Mouse (Mus musculus) telencephalon, adult 2 months (tissue): ENCODE data around the gene Cfap54.

Experiments used
- DNase-seq: peaks from one replicate; pipeline ENCODE4 v3.0.0-alpha.2; 2011; ENCODE audit warnings: low read depth, low spot score

The Cfap54 gene

DNA sequence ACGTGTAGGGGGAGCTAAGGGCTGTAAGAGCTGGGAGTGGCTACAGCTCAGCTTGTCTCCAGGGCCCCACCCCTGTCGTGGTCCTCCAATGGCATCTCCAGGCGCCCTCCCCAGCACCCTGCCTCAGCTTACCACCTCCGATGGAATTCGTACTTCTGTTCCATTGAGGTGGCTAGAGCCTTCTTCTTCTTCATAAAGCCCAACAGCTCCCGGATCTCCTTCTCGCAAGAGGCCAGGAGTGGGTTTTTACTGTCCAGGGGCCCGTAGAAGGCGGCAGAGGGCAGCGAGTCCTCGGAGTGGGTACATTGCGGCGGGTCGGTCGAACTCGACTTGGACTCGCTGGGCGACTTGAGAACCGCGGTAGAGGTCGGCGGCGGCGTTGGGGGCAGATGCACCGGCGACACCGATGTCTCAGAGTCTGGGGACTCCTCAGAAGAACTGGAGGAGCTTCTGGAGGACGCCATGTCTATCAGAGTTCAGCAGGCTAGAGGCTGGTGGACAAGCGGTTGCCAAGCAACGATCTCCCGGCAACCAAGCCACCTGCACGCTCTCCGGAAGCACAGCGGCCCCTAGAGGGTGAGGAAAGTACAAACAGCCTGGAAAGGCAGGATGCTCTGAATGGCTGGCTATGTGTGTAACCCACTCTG, at the start of gene Cfap54:
Gene Cfap54 (minus strand): TSS at position 486 of the 647 bp plus-strand sequence.
- DNase-seq: peak; percentile 93

DNA sequence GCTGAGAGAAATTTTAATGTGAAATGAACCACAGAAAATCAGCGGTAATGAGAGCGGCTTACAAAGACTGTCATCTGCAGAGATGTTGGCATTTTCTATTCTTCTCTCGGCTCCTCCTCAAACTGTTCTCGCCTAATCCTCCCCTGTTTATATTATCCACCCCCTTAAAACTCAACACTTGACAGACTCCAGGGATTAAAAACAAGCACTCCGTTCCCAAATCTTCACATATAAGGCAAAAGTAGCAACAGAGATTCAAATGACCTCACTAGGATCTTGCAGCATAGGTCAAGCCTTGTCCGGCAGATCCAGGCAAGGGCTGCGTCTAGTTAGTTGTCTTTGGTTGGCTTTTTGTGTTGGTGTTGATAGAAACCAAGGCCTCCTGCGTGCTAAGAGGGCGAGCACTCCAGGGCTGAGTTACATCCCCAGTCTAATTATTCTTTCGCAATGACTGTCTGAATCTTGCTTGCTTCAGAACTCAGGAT, 49.1 kb upstream of the Cfap54 start:
- DNase-seq: peak; percentile 65

DNA sequence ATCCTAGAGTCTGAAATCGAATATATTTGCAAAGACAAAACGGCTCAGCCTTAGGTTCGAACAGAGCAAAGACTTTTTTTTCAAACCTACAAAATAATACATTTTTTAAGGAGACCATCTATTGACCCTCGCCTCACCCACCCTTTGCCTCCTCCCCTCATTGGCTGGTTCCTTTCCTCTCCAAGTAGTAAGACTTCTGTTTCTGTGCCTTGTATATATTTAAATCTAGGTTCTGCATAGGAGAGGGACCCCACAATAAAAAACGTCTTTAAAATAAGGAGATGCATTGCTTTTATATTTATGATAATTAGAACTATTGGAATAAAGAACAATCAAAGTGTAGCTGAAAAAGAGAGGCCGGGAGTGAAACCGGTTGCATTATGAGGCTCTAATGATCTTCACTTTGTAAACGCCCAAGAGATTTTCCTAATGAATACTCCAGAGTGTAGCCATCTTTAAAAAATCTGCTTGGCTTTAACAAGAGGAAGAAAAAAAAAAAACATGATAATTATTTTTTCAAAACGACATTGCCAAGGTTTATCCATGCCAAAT, 48.6 kb upstream of the Cfap54 start:
- DNase-seq: no peak

DNA sequence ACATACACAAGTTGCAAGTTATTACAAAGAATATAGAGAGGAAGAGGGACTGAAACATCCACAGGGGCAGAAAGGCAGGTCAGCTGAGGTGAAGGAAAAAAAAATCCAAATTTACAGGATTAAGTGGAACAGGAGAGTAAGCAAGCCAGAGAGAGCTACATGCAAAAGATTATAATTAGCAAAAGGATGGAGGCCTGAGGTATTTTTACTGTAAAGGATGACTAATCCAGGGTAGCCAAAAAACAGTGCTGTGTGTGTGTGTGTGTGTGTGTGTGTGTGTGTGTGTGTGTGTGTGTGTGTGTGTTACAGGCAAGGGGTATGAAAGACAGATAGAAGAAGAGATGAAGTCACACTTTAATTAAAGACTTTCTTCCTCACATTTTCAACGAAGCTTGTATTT, 47.9 kb upstream of the Cfap54 start:
- DNase-seq: peak; percentile 54

DNA sequence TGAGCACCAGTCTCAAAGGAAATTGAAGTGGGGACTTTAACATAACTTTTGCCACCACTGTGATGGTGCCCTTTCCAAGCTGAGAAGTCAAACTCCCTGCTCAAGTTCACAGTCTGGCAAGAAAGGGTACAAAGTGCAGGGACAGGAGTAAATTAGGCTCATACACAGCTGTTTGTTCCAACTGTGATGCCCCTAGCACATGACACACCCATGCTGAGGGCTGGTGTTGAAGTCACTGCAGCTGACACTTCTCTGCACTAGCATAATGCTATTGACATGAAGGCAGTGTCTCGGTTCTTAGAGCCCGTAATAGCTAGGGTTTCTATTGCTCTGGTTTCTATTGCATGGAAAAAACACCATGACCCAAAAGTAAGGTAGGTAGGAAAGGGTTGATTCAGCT, 47.1 kb upstream of the Cfap54 start:
- DNase-seq: no peak

DNA sequence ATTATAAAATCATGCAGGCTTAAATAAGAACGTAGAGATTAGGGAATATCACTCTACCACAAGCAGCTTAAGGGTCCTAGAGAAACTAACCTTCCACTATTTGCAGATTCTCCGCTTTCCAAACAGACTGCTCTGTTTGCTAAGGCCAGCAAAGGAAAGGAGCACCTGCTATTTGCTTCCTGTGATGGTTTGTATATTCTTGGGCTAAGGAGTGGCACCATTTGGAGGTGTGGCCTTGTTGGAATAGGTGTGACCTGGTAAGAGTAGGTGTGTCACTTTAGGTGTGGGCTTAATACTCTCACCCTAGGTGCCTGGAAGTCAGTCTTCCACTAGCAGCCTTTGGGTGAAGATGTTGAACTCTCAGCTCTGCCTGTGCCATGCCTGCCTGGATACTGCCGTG, 44.6 kb upstream of the Cfap54 start:
- DNase-seq: no peak

DNA sequence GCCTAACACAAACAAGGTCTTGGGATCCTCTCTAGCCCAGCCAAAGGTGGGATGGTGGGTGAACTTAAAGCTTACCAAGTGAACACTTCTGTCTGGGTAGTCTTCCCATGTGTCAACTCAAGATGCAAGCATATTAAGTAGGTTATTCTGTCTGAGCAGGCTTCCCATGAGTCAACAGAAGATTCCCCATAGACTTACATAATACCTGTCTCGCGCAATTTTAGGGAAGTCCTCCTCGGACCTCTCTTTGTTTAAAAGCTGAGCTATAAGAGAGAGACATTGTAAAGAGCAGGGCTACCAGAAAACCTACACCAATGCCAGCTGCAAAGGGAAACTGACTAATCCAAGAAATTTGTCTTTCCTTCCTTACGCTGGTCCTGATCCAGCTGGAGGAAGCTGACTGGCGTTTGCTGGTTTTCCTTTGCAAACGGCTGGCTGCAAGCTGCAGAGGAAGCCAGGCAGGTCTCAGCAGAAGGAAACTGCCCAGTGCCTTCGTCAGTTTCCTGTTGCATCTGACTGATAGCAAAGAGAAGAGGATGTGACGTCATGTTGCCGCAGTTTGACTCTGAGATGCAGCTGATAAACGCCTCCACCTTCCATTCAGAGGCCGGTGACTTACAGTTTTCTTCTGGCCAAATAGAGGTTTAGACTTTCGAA, 42.7 kb upstream of the Cfap54 start:
- DNase-seq: no peak

DNA sequence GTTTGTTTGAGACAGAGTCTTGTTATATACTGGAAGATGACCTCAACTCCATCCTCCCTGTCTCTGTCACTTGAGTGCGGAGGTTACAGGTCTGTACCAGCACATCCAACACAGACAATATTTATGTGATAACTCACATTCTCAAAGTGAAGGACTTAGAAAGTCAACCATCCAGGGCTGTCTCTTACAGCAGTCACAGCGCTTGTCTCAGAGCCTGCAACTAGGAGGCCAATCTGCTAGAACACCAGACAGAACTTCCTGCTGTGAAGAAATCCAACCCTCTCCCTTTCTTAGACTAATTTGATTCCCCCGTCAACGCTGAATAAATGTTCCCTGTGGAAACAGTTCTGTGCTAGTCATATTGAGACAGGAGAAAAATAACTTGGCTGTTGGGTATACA, 41.9 kb upstream of the Cfap54 start:
- no peak for DNase-seq

DNA sequence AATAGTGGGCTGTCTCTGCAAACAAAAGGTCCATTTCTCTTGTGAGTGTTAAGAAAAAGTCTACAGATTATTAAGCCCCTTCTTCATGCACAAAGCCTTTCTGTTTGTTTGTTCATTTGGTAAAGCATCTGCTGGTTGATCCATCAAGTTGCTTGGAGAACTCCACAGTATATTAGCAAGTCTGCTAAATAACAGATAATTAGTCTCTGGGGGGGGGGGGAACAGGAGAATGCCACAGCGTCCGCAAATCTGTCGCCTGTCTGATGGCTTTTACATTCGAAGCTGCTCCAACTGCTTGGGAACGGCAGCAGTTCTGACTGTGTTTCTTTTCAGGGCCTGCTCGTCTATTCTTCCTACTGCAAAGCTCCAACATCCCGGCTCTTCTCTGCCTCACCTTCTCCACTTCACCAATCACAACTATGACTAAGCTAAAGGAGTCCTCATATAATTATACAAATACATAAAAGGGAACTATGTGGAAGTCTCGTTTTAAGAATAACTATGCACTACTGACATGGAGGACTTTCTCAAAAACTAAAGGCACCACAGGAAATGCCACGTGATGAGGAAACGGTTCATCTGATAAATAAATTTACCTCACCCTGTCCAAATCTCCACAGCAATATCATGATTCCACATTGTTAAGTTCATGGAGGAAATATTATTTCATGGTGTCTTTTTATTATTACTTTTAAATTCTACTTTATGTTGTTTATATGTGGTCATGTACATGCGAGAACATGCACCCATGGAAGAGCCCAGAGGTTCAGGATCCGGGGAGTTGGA, 41.2 kb upstream of the Cfap54 start:
- no peak for DNase-seq

DNA sequence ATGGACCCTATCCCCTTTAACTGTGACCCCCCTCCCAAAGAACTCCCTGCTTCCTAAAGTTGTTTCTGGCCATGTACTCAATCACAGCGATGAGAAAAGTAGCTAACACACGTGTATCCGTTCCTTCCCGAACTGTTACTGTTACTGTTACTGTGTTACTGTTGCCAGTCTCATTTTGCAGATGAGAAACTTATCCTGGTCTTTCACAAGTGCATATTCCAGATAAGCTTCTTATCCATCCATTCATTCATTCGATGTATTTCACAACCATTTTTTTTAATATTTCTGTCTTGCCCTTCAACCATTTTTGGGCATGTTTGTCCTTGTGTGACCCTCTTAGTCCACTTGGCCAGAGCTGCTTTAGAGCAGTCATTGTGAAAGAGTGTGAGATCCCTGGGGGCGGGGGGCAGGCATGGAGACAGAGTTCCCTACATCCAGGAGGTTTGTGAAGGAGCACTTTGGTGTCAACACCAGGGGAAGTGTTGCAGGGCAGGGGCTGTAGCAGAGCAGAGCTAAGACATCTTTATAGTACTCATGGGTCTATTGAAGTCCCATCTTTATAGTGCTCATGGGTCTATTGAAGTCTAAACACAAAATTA, 39.9 kb upstream of the Cfap54 start:
- DNase-seq: no peak

DNA sequence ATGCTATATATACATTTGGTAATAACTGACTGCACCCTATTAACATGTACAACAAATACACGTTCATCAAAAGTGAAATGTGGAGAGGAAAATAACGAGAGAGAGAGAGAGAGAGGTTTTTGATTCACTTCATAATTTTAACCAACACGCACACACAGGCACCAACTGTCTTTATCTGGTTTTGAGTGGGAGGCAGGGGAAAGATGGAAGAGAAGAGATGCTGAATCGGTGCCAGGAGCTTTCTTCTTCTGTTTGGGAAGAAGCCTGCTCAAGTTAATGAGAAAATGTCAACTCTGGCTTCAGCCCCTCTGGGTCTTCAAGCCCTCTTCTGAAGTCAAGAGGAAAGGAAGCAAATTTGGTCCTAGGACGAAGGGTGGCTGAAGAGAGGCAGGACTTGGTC, 38.4 kb upstream of the Cfap54 start:
- peak; percentile 83 for DNase-seq

DNA sequence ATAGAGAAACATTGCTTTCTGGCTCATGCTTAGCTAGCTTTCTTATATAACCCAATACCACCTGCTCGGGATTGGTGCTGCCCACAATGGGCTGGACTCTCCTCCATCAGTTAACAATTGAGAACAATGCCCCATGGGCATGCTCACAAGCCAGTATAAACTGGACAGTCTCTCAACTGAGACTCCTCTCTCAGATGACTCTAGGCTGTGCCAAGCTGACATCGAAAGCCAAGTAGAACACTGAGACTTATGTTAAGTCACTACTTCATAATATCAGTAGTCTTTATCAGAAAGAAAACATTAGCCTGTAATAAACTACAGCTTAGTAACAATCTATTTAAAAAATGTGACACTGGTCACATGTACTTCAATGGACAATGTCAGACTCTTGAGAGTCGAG, 35.2 kb upstream of the Cfap54 start:
- no peak for DNase-seq

DNA sequence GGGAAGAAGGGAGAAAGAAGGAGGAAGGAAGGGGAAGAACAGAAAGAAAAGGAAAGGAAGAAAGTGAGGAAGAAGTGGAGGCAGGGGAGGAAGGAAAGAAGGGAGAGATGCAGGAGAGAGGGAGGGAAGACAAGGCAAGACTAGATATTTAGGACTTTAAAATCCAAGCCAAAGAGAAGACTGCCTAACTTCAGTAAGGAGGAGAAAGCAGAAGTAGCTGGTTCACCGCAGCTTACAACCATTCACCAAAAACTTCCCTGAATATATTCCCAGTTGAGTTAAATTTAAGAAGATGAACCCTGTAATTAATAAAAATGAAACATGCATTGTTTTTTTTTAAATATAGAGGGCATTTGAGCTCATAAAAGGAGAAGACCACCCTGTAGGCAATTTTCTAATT, 34.3 kb upstream of the Cfap54 start:
- DNase-seq: no peak

DNA sequence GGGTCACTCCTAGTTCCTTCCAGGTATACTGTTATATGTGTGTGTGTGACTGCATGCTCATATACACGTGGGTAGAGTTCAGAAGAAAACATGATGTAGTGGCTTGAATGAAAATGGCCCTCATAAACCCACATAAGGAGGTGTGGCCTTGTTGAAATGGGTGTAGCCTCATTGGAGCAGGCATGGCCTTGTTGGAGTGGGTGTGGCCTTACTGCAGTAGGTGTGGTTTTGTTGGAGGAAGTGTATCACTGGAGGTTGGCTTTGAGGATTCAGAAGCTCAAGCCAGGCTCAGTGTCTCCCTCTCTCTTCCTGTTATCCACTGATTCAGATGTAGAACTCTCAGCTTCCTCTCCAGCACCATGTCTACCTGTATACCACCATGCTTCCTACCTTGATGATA, 33.4 kb upstream of the Cfap54 start:
- DNase-seq: no peak

DNA sequence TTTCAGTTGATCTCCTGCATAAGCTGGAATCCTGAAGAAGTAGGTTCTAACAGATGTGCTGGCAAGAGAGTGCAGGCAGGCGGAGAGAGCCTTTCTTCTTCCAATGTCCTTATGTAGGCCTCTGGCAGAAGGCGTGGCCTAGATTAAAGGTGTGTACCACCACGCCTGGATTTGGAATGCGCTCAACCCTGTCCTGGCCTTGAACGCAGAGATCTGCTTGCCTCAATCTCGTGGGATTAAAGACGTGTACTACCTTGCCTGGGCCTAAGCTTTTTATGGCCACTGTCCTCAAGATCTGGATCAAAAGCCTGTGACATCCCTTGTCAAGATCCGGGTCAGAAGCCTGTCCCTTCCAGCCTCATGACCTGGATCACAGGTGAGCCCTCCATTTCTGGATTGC, 32.5 kb upstream of the Cfap54 start:
- no peak for DNase-seq

DNA sequence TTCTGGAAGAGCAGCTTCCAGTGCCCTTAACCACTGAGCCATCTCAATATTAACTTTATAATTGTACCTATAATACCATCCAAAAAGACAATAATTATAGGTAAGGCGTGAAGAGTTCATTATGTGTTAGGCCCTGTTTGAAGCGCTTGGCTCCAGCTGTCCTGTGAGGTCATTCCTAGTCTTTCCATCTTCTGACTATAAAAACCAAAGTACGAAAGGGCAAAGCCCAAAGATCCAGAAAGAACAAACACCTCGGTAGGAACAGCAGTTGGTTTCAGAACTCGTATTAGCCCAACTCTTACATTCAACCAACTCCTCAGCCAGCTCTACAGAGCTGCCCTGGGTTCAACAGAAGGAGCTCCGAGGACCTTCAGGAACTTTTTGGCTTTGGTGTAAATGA, 30.6 kb upstream of the Cfap54 start:
- DNase-seq: no peak

DNA sequence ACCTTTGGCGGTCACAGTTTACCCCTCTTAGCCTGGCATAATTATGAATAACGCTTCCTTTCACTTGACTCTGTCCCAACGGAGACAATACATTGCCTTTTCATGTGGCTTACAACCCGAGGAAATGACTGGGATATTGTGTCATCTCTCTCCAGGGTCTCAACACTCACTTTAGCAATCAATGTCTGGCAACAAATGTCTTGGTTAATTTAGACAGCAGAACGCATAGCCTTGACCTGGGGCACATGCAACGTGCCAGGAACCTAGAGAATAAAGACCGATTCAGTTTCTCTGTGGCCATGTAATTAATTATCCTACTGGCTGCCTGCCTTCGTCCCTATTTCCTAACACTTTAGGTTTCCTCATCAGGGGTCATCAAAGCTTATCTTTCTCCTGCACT, 30.0 kb upstream of the Cfap54 start:
- no peak for DNase-seq

DNA sequence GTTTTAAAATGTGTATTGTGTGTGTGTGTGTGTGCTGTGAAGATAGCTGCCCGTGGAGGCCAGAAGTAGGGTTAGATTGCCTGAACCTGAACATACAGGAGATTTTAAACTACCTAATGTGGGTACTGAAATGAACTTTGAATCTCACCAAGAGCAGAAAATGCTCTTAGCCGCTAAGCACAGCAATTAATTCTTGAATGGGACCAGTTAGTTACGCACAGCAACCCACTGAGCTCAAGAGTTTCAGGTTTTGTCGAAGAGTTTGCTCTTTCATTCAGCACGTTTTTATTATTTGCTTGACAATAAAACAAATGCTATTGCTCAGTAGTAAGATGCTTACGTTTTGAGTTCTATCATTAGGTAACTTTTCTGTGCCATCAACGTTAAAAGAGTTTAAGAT, 23.9 kb upstream of the Cfap54 start:
- no peak for DNase-seq

DNA sequence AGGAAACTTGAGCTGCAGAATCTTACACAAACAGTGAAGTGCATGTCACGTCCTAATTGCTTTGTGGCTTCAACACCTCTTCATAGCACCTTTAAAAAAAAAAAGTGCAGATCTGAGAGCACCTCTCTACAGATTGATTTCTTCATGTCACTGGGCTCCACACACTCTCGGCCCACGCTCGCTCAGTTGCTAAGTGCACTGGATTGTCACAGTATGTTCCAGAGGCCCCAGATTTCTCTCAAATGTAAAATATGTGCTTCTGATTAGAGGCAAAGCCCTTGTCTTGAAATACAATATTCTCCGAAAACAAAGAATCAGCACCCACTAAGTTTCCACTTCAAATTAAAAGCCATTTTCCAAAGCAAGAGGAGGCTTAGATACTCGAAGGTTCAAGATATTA, 22.9 kb upstream of the Cfap54 start:
- peak; percentile 78 for DNase-seq

DNA sequence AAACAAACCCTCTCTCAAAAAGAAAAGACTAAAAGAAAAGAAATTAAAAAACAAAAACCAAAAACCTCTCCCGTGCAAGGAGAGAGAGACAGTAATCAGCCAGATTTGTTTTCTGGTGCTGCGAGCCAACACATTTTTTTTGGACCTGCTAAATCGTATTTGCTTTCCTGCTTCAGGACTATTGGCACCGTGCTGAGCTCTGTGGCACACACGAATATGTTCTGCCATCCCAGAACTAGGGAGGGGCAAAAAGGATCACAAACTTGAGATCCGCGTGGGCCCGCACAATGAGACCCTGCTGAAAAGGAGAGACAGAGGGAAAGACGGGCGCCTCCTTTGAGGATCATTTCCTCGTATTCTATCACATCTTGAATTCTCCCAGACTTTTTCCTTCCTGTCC, 22.3 kb upstream of the Cfap54 start:
- no peak for DNase-seq

DNA sequence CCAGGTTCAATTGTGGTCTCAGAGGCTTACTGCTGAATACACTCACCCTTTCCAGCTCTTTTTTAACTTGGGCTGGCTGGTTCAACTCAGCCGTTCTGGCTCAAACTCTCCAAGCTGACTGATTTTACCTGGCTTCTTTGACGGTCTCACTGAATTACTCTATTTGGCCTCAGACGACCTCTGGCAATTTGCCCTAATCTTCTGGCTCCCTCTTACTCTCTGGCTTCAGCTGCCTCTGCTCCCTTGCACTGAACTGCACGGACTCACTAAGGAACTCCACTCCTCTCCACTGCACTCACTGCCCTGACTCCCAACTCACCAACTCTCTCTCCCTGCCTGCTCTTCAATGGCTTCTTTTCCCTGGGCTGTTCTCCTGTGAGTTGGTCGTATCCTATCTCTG, 20.9 kb upstream of the Cfap54 start:
- DNase-seq: no peak

DNA sequence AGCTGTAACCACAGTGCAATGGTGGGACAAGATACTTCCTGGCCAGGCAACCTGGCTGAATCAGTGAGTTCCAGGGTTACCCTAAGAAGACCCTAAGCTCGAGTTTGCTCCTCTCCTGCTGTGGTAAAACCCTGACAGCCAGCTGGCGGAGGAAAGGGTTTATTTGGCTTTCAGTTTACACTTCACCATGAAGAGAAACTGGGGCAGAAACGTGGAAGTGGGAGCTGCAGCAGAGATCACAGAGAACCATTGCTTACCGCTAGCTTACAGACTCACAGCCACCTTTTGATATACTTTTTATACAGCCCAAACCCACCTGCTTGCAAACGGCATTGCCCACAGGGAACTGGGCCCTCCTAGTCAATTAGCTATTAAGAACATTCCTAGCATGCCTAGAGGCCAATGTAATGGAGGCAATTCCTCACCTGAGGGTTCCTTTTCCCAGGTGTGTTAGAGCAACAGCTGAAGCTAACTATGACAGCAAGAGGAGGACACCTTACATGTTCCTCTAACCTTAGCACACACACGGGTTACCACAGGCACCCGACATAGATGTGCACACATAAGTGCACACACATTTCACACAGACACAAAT, 16.9 kb upstream of the Cfap54 start:
- DNase-seq: no peak
